Mouse (Mus musculus) embryo, embryonic 10 days (tissue): ENCODE results near the gene Yipf2.
"Not testable (repeated sequence)": the region's sequence is repeated elsewhere in the genome, so short reads cannot be mapped to it uniquely, and the experiment has no call there.

Source experiments
- DNase-seq: peaks from one replicate; pipeline ENCODE4 v3.0.0-alpha.2; 2015; ENCODE audit warnings: low spot score

Gene Yipf2

GRCm38 (mm10) chr9:21598198-21598597 is 5.6 kb upstream of the Yipf2 start:
- DNase-seq = peak; percentile 63

GRCm38 (mm10) chr9:21594838-21595237 is 2.2 kb upstream of the Yipf2 start:
- no peak for DNase-seq

DNA sequence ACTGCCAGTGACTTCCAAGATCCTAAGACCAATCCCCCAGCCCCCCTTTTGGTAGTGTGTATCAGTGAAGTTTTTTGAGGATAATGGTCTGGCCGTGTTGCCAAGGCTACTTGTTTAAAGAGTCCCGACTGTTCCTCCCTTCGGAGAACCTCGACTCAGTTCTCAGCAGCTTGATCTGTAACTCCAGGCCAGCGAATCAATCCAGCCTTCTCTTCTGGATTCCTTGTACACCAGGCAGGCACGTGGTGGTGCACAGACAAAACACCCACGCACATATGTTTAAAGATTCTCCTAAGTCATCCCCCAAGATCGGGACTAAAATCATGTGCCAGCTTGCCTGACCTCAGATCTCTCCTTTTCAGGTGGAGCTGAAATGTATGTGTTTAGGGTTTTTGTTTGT is 1.7 kb upstream of the Yipf2 start:
- not testable (repeated sequence) for DNase-seq

DNA sequence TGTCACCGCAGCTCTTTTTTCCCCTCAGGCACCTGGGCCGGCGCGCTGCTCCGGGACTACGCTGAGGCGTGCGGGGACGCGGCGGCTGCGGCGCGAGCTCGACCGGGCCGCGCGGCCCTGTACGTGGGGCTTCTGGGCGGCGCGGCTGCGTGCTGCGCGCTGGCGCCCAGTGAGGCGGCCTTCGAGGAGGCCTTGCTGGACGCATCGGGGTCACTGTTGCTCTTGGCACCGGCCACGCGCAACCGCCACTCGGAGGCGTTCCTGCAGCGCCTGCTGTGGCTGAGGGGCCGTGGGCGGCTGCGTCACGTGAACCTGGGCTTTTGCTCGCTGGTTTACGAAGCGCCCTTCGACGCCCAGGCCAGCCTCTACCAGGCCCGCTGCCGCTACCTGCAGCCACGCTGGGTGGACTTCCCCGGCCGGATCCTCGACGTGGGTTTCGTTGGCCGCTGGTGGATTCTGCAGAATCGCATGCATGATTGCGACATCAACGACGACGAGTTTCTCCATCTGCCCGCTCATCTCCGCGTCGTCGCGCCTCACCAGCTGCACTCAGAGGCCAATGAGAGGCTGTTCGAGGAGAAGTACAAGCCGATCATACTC is 594 bp upstream of the Yipf2 start:
- no peak for DNase-seq

- no peak for DNase-seq
These were observed 561 bp downstream of the Yipf2 start for GRCm38 (mm10) chr9:21591831-21592702.

- DNase-seq = no peak
These were observed 1.3 kb downstream of the Yipf2 start for GRCm38 (mm10) chr9:21591127-21591830.

- no peak for DNase-seq
These were observed 3.1 kb downstream of the Yipf2 start for GRCm38 (mm10) chr9:21589538-21589937.

- no peak for DNase-seq
These were observed 4.3 kb downstream of the Yipf2 start for GRCm38 (mm10) chr9:21588350-21588749.

- DNase-seq = no peak
These were observed 4.8 kb downstream of the Yipf2 start for GRCm38 (mm10) chr9:21587678-21588349.

- no peak for DNase-seq
These were observed 7.2 kb downstream of the Yipf2 start for GRCm38 (mm10) chr9:21585401-21585800.

DNA sequence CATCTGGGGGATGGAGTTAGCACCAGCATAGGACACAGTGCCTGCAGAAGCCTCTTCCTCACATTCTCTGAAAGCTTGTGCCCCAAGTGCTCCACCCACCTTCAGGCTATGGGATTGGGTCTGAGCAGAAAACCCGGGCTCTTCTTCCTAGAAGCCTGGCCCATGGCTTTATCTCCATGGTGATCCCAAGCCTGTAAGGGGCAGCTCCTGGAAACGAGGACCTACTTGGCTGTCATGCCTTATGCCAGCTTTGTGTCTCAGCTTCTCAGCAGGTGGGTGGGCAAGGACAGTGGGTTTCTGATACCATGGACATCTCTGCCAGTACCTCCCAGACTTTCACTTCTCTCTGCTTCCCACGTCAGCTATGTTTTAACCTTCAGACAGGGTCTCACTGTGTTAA is 14.4 kb downstream of the Yipf2 start:
- no peak for DNase-seq

DNA sequence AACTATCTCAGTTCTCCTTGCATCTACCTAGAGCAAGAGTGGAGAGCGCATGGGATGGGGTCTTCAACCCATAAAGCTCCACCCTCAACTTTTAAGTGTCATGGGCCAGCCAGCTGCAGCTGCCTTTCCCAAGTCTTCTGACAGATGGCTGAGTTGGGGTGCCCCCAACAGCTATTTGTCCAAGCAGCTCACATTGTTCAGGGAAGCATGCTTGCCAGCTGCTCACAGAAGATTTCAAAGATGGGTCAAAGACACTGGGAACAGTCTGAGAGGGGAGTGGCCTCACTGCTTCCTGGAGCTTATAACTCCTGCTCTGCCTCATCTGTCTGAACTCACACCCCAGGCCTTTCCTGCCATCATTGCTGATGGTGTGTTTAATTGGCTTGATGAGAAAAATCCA is 16.3 kb downstream of the Yipf2 start:
- DNase-seq = no peak

DNA sequence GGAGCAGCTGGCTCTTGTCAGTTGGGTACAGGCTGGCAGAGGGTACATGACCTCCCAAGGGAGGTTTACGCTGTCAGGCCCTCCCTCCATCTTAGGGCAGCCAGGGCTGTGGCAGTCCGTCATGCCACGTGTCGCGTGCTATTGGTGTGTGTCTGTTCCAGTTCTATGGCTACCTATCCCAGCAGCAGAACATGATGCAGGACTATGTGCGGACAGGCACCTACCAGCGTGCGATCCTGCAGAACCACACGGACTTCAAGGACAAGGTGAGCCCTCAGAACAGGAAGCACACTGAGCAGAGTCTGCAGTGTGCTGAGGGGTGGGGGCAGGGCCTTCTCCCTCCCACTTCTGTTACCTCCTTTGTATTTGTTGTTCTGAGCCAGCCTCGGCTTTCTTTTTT is 17.4 kb downstream of the Yipf2 start:
- no peak for DNase-seq

DNA sequence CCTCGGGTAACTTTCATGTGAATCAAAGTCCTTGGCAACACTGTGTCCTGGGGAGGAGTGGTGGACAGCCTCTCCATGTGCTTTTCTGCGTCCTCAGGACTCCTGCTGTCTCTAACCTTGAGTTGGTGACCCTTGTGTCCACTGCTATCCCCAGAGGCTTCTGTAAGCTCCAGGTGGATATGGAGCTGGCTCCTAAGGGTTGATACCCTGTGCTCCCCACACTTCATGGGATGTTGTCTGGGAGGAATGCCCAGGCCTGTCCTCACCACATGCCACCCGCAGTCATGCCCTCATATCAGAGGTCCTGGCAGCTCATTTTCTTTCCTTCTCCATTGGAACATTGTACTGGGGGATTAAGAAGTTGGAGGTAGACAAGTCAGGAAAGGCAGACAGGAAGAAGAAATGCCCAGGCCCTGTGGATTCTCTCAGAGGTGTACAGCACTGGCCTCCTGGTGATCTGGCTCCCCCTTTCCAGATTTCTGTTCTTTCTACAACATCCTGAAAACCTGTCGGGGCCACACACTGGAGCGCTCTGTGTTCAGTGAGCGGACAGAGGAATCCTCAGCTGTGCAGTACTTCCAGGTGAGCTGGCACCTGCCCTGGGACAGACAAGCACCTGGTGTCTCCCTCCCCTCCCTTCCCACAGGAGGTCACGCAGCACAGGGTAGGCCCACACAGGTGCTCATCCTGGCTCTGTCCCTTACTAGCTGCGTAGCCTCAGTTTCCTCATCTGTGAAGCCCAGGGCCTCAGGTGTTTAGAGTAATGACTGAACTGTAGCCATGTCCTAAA is 18.4 kb downstream of the Yipf2 start:
- DNase-seq = no peak

GRCm38 (mm10) chr9:21568657-21569255 is 23.9 kb downstream of the Yipf2 start:
- DNase-seq = no peak

GRCm38 (mm10) chr9:21567051-21567450 is 25.6 kb downstream of the Yipf2 start:
- no peak for DNase-seq

GRCm38 (mm10) chr9:21566538-21566937 is 26.1 kb downstream of the Yipf2 start:
- DNase-seq = no peak

- DNase-seq = no peak
These were observed 27.5 kb downstream of the Yipf2 start for GRCm38 (mm10) chr9:21565004-21565586.

- DNase-seq = no peak
These were observed 28.2 kb downstream of the Yipf2 start for GRCm38 (mm10) chr9:21564420-21564819.

- DNase-seq = no peak
These were observed 33.5 kb downstream of the Yipf2 start for GRCm38 (mm10) chr9:21559151-21559550.

GRCm38 (mm10) chr9:21558366-21558765 is 34.3 kb downstream of the Yipf2 start:
- peak; percentile 20 for DNase-seq
